Mouse (Mus musculus) forebrain, embryonic 14.5 days (tissue): ENCODE measurements at regions not wholly inside any gene's neighbourhood (a gene's known extent, or its start where the extent isn't known, plus 50 kb on each side); places are given as distances from the start of the nearest gene placed in this dataset.
"Not testable (repeated sequence)": the region's sequence is repeated elsewhere in the genome, so short reads cannot be mapped to it uniquely, and the experiment has no call there.

ENCODE experiments used
- ATAC-seq: fragments of 200-750 bp; cut with Nextera tagmentation; 2 replicates; pipeline ENCODE4 v1.8.0; 2017; ENCODE audit warnings: mild to moderate bottlenecking, moderate library complexity
- DNase-seq: peaks from one replicate; pipeline ENCODE4 v3.0.0-alpha.2; 2015; ENCODE audit warnings: low spot score
- H3K27ac ChIP-seq: fragments of 300-500 bp; sonication (generic); 2 replicates; pipeline ENCODE4 v1.5.1; 2014; ENCODE audit warnings: low read depth, mild to moderate bottlenecking, control low read depth, low read length, moderate library complexity
- H3K27me3 ChIP-seq: fragments of 300-500 bp; sonication (generic); replicated peaks from 2 replicates; pipeline ENCODE4 v1.6.1; 2014; ENCODE audit warnings: low read length, control low read depth, mixed read lengths; ENCODE audit not compliant: control insufficient read depth, insufficient read depth
- H3K36me3 ChIP-seq: fragments of 300-500 bp; sonication (generic); 2 replicates; pipeline ENCODE4 v1.6.1; 2014; ENCODE audit warnings: low read length, control low read depth; ENCODE audit not compliant: control insufficient read depth, insufficient read depth
- H3K4me1 ChIP-seq: fragments of 300-500 bp; sonication (generic); 2 replicates; pipeline ENCODE4 v1.6.1; 2014; ENCODE audit warnings: antibody characterized with exemption, low read length, control low read depth; ENCODE audit not compliant: control insufficient read depth, insufficient read depth
- H3K4me2 ChIP-seq: fragments of 300-500 bp; sonication (generic); 2 replicates; pipeline ENCODE4 v1.6.1; 2014; ENCODE audit warnings: mild to moderate bottlenecking, control low read depth, low read length
- H3K4me3 ChIP-seq: fragments of 300-500 bp; sonication (generic); 2 replicates; pipeline ENCODE4 v1.5.1; 2014; ENCODE audit warnings: low read depth, low read length, control low read depth
- H3K9ac ChIP-seq: fragments of 300-500 bp; sonication (generic); 2 replicates; pipeline ENCODE4 v1.6.1; 2014; ENCODE audit warnings: mild to moderate bottlenecking, low read length, control low read depth, moderate library complexity
- H3K9me3 ChIP-seq: fragments of 300-500 bp; sonication (generic); replicated peaks from 2 replicates; pipeline ENCODE4 v1.6.1; 2016; ENCODE audit warnings: low read length, control low read depth, mixed read lengths; ENCODE audit not compliant: control insufficient read depth
- WGBS: fragments of 180-500 bp; shearing (Covaris S2); extraction: QIAGEN DNeasy Blood & Tissue Kit; methylation state at CpG from one replicate; pipeline ENCODE4 v1.1.7; 2014; 5-methylcytosine and 5-hydroxymethylcytosine counted together

DNA sequence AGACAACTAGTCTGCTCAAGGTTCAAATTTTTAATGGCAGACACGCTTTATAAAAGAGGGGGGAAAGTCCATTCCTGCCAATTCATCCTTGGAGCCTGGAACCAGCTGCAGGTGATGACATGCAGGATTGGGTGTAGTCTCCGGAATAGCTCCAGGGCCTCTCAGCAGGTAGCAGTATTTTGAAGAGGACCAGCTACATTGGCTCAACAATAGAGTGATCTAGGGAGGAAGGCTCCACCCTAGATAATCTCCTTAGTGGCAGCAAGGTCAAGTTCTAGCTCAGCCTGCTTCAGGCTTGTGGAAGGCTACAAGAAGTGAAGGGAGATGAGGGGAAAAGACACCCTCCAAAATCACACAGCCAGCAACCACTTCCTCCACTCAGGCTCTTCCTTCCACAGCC lies 1405.1 kb downstream of the 4930444P10Rik start:
- H3K36me3 ChIP-seq, H3K27ac ChIP-seq, H3K27me3 ChIP-seq, DNase-seq, ATAC-seq, H3K4me3 ChIP-seq, H3K4me1 ChIP-seq, H3K4me2 ChIP-seq, H3K9me3 ChIP-seq, H3K9ac ChIP-seq: not testable (repeated sequence)
- WGBS: 77% methylated on average over 2 of the region's 2 CpGs

DNA sequence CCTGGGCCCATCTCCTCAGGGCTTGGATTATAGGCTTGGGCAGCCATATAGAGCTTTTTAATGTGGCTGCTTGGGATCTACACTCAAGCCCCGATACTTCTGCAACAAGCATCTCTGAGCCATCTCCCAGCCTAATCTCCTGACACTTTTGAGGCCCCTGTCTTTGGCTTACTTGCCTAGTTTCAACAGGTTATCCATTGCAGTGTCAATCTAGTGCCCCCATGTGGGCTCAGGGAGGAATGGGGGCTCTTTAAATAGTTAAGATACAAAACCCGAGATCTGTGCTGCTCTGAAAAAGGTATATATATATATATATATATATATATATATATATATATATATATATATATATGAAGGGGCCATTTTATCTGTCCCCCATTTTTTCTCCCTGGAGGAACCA lies 1407.0 kb downstream of the 4930444P10Rik start:
- ATAC-seq (no peak), DNase-seq (peak; percentile 13)
- no peak overlapping the region for H3K4me2 ChIP-seq
- H3K4me1 ChIP-seq: no peaks in the 10 kb centered on the region
- H3K4me3 ChIP-seq: no peak overlapping the region
- H3K36me3 ChIP-seq: no peaks in the 10 kb centered on the region
- no peaks in the 10 kb centered on the region for H3K9me3 ChIP-seq
- H3K27me3 ChIP-seq: no peaks in the 10 kb centered on the region
- no peak overlapping the region for H3K27ac ChIP-seq
- no peak overlapping the region for H3K9ac ChIP-seq
- WGBS: 44% methylated on average over 2 of the region's 2 CpGs

GRCm38 (mm10) chr1:14680443-14680842 lies 1412.7 kb downstream of the 4930444P10Rik start:
- no peak for ATAC-seq
- Histone ChIP-seq H3K9me3 (no peaks in the 10 kb centered on the region), H3K27me3 (no peaks in the 10 kb centered on the region), H3K9ac (no peak overlapping the region), H3K4me2 (no peak overlapping the region), H3K4me3 (no peak overlapping the region), H3K36me3 (no peaks in the 10 kb centered on the region), H3K27ac (no peak overlapping the region), H3K4me1 (no peaks in the 10 kb centered on the region)
- DNase-seq: no peak
- 91% methylated on average over 3 of the region's 3 CpGs for WGBS

DNA sequence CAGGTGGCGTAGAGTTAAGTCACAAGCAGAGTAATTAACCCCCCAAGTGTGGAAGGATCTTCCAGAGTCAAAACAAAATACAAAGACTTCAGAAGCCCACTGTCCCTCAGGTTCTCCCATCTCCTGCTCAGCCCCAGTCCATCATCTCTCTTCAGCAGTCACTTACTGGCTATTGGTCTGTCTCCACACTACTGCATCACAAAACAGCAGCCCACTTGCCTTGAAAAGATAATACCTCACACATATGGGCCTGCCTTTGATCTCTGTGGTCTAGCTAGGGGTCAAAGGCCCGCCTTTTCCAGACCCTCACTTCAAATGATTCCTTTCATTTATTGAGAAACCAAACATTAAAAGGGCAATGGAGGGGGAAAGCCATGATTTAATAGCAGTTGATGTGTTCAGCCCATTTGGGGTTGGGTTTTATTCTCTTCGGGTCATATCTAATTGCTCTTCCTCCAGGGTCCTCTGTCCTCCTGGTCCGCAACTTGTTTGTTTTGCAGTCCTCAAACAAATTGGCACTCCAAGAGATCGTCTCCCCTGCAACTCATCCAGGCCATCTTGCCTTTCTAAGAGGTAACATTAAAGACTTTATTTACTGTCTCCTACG lies 1420.6 kb downstream of the 4930444P10Rik start:
- Histone ChIP-seq H3K36me3 (no peaks in the 10 kb centered on the region), H3K27me3 (no peaks in the 10 kb centered on the region), H3K9ac (no peak overlapping the region), H3K9me3 (no peaks in the 10 kb centered on the region), H3K27ac (no peak overlapping the region), H3K4me1 (no peaks in the 10 kb centered on the region), H3K4me3 (no peak overlapping the region), H3K4me2 (no peak overlapping the region)
- ATAC-seq (no peak), DNase-seq (peak; percentile 14)
- WGBS: 58% methylated on average over 6 of the region's 6 CpGs

GRCm38 (mm10) chr1:14662706-14663312 lies 1430.3 kb downstream of the 4930444P10Rik start:
- Histone ChIP-seq H3K4me3 (no peak overlapping the region), H3K9ac (no peak overlapping the region), H3K4me1 (no peaks in the 10 kb centered on the region), H3K4me2 (no peak overlapping the region), H3K27me3 (no peaks in the 10 kb centered on the region), H3K9me3 (no peaks in the 10 kb centered on the region), H3K27ac (no peak overlapping the region), H3K36me3 (no peaks in the 10 kb centered on the region)
- WGBS: 90% methylated on average over 6 of the region's 6 CpGs
- DNase-seq (no peak), ATAC-seq (no peak)

GRCm38 (mm10) chr1:14661854-14662253 lies 1431.3 kb downstream of the 4930444P10Rik start:
- Histone ChIP-seq H3K9ac (no peak overlapping the region), H3K27me3 (no peaks in the 10 kb centered on the region), H3K9me3 (no peaks in the 10 kb centered on the region), H3K4me1 (no peaks in the 10 kb centered on the region), H3K36me3 (no peaks in the 10 kb centered on the region), H3K4me2 (no peak overlapping the region), H3K4me3 (no peak overlapping the region), H3K27ac (no peak overlapping the region)
- ATAC-seq: no peak
- DNase-seq: no peak
- WGBS: 74% methylated on average over 2 of the region's 2 CpGs

DNA sequence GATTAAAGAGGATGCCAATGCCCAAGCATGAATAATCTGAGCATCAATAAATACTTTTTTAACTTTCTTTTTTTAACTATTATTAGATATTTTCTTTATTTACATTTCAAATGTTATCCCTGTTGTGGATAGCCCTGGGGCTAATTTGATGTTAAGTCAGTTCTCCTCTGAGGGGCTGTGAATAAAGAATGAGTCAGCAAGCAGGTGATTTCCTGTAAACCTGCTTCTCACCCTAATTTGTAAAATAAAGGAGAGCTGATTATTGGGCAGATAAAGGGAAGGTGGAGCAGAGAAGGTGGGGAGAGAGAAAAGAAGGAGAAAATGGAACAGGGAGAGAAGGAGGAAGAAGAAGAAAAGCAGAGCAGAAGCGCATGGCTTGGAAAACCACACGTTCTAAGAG lies 1442.8 kb downstream of the 4930444P10Rik start:
- no peak for ATAC-seq
- 77% methylated on average over 2 of the region's 2 CpGs for WGBS
- H3K4me1 ChIP-seq: no peaks in the 10 kb centered on the region

GRCm38 (mm10) chr1:14635642-14636263 lies 1457.4 kb downstream of the 4930444P10Rik start:
- H3K9me3 ChIP-seq: no peaks in the 10 kb centered on the region
- H3K4me3 ChIP-seq: no peak overlapping the region
- H3K4me1 ChIP-seq: no peaks in the 10 kb centered on the region
- no peak overlapping the region for H3K9ac ChIP-seq
- DNase-seq: peak; percentile 52
- no peaks in the 10 kb centered on the region for H3K27me3 ChIP-seq
- peak; percentile 55; the same call in 1 of the 2 replicates for ATAC-seq
- H3K27ac ChIP-seq: no peak overlapping the region
- H3K4me2 ChIP-seq: no peak overlapping the region
- H3K36me3 ChIP-seq: no peaks in the 10 kb centered on the region
- WGBS: 86% methylated on average over 5 of the region's 5 CpGs

More for the DNA sequence above, 1442.8 kb downstream of the 4930444P10Rik start:
- Histone ChIP-seq H3K9me3 (no peaks in the 10 kb centered on the region), H3K36me3 (no peaks in the 10 kb centered on the region), H3K4me2 (no peak overlapping the region), H3K27me3 (no peaks in the 10 kb centered on the region), H3K27ac (no peak overlapping the region), H3K9ac (no peak overlapping the region), H3K4me3 (no peak overlapping the region)
- no peak for DNase-seq

- no peak overlapping the region for H3K27ac ChIP-seq
- no peaks in the 10 kb centered on the region for H3K36me3 ChIP-seq
- no peaks in the 10 kb centered on the region for H3K9me3 ChIP-seq
- no peaks in the 10 kb centered on the region for H3K4me1 ChIP-seq
- H3K27me3 ChIP-seq: no peaks in the 10 kb centered on the region
- WGBS: 41% methylated on average over 4 of the region's 4 CpGs
- ATAC-seq (no peak), DNase-seq (no peak)
- H3K4me3 ChIP-seq: no peak overlapping the region
- H3K4me2 ChIP-seq: no peak overlapping the region
- H3K9ac ChIP-seq: no peak overlapping the region
These were observed 1461.1 kb downstream of the 4930444P10Rik start for GRCm38 (mm10) chr1:14631994-14632393.
